Mouse (Mus musculus): ENCODE measurements around the gene Col25a1.

The Col25a1 gene

DNA sequence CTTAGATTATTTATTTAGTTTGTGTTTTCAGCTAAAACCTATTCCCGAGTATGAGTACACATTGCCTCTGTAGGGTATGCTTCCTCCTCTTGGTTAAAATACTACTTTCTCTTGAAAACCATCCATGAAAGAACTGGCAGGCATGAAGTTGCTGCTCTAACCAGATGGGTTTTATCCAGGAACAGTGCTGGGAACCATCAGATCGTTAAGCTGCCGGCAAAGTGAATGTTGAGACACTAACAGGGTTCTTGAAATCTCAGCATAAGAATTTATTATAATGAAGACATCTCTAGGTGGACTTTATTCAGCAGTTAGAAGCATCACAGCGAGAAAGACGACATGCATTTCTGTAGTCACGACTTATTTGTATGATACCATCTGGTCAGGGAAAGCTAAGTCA, 181.9 kb downstream of the Col25a1 start:
- no peak for DNase-seq (ENCODE audit: low spot score)

DNA sequence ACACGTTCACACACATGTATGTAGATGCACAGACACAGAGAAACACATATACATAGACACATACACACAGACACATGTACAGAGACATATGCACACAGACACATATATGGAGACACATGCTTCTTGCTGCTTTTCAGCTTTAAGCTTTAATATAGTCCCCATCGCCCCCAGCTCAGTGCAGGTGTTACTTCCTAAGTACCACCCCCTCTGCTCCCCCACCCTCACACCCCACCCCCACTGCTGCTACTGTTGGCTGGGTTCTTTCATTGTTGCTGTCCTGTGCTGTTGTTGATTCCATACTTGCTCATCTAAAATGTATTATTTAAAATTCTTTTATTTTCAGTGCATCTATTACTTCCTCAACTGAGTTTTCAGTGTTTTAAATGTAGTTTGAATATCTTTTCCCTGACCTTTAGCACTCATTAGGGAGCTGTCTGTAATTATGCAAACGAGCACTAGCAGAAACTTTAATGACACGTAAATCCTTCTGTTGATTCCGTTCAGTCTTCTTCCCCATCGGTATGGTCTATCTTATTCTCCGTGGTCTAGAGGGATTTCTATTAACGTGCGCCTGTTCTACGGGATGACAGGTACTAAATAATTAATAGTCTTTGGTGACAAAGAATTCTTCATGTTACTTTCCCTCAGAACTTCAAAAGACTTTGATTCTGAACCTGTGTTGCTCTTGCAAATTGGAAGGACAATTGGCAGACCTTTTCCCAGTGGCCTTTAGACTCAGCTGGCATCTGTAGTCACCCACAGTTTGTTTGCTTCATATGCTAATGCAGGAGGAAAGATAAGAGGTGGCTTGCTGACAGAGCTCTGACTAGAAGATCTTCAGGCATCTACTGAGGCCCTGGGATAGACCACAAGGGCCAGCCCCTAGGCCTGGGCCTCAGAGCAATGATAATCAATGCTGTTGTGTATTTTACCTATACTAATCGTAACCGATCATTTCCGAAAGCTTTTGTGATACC, 196.0 kb downstream of the Col25a1 start:
- DNase-seq (ENCODE audit: low spot score): no peak

- no peak for DNase-seq (ENCODE audit: low spot score)
Measured at GRCm38 (mm10) chr3:130328909-130329308, 197.6 kb downstream of the Col25a1 start.

GRCm38 (mm10) chr3:130329833-130330555, 198.7 kb downstream of the Col25a1 start:
- no peak for DNase-seq (ENCODE audit: low spot score)

GRCm38 (mm10) chr3:130330556-130330950, 199.3 kb downstream of the Col25a1 start:
- no peak for DNase-seq (ENCODE audit: low spot score)

DNA sequence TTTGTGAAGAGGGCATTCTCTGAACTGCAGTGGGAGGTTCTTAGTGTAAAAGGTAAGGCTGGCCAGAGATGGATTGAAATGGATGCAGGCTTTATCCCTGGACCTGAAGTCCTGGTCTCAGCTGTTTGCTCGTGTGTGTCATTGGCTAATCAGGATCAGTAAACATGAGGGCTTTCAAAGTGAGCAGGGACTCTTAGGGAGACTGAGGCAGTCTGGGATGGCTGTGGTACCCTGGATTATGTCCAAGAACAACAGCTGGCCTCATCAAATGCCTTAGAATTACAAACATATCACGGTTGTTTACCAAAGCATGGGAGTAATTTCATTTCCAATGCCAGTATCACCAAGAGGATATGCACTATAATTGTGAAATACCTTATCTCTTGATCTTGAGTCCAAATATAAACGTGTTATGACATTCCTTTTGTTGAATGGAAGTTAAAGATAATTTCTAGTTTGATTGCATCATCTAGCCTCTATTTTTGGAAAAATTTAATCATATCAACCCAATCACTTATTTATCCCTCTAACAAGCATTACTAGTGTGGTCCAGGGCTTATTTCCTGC, 201.1 kb downstream of the Col25a1 start:
- no peak for DNase-seq (ENCODE audit: low spot score)

GRCm38 (mm10) chr3:130337857-130338256, 206.6 kb downstream of the Col25a1 start:
- DNase-seq (ENCODE audit: low spot score): no peak

DNA sequence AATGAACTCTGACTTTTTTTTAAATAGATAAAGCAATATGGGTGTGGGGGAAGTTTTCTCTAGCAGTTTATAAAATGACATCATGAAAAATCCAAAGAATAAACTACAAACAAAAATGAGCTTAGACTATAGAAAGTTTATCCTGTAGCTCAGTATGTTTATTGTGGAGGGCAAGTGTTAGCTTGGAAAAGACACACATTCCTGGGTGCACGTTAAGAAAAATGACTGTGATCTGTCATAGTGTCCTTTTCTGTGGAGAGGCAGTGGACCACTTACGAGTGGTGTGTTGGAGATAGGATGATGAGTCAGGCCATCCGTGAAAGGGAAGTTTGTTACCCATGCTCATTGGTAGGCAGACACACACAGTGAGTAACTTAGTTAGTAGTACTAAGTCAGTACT, 207.1 kb downstream of the Col25a1 start:
- DNase-seq (ENCODE audit: low spot score): no peak

DNA sequence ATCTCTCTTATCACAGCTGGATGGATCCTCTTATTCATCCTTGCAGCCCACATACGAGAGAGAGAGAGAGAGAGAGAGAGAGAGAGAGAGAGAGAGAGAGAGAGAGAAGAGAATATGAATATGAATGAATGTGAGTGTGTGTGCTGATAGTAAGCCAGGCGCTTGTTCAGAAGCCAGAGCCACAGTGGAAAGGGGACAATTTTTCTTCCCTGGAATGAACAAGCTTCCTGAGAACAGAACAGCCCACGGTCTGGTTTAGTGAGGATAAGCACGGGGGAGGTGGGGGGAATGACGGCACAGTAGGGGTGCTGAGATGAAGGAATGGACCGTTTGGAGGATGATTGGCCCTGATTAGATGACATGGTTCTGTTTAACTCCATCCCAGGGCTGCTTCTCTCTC, 218.9 kb downstream of the Col25a1 start:
- no peak for DNase-seq (ENCODE audit: low spot score)

DNA sequence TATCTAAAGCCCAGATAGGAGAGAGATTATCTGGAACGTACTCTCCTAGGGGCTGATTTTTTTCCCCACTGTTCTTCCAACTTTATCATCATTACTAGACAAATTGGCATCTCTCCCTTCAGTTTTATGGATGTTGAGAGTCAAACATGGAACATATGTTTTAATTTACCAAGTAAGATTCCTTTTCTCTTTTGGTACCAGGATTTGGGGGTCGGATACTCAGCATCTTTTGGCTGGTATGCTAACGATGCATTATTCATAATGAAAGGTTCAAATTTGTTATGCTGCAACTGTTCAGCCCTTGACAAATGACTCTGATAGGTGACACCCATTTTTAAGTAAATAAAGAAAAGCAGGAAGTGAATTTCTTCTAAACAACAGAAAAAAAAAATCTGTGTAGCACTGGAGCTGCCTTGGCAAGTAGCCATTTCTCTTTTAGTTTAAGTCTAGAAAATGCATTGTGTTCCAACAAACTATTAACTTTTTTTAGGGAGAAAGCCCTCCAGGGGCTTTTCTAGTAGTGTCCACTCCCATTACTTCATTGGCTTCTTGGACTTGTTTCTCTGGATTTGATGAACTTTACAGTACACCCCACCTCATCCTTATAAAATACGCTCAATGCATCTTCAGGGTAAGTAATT, 223.2 kb downstream of the Col25a1 start:
- no peak for DNase-seq (ENCODE audit: low spot score)

DNA sequence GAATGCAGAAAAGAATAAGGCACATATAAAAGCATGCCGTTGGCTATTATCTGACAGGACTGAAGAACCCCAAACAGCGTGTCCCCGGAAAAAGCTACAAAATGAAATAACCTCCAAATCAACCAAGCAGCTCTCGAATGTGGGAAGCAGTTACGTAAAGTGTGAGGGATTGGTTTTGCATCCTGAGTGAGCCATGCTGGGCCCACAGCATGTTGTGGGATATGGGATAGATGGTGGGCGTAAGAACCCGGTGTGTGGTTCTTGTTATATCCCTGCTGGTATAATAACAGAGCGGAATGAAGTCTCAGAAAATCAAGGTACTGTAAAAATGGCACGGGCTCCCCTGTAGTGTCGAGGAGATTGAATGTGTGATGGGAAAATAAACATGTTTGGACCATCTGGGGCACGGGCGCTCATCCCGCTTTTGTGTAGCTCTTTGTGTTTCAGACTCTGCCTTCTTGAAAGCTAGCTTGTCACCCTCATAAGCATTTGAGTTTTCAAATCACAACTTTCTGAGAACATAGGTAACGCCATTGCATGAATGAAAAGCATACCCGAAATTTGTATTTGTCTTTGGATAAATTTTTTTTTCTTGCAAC, 225.4 kb downstream of the Col25a1 start:
- no peak for DNase-seq (ENCODE audit: low spot score)

DNA sequence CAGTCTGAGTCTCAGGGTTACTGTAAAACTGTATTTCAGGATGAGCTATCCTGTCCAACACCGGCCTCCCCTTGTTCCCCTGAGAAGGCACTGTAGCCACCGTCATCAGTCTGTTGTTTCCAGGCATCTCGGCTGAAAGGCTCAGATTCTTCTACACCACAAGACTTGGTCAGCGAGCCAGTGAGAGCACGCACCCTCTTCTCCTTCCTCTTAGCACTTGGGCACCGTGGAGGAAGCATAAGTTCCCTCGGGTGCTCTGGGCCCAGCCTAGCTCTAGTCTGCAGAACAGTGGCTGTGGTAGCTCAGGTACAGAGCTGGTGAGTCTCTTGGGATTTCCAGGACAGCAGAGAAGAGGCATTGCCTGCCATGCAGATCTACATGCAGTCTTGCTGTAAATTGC, 229.5 kb downstream of the Col25a1 start:
- DNase-seq (ENCODE audit: low spot score): no peak

DNA sequence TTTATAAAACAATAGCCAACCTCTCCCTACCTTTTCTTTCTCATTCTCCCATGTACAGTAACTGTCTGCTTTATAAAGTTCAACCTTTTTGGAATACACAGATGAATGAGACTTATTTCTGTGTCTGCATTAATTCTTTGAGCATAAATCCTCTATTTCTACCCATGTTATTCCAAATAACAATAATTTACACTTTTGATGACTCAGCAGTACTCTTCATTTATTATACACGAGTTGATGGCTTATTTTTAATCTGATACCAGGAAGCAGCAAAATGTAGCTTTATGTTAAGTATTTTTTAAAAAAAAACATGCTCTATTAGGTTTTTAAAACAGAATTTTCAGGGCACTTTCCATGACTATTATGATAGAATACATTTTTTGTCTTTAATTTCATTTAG, 230.6 kb downstream of the Col25a1 start:
- DNase-seq (ENCODE audit: low spot score): no peak

DNA sequence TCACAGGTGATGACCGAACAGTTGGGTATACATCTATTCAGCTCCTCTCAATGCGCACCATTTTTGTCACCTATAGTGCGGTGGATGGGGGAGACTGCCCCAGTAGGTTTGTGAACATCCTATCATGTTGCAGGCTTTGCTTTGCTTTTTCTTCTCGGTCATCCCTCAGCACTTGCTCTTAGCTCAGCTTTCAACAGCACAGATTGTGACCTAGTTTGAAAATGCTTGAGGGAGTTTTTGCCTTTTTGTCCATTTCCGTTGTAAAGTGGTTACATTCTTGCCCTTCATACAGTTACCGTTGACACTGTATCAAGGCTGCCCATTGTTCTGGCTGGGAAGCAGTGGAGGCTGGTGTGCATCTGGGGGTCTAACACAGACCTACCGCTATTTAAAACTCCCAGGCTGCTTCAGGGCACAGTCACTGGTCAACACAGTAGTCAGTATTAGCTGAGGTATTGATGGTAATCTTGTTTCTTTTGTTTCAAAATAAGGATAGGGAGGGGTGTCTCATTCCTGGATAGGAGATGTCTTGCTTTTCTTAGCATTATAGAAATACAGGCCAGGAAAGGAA, 231.6 kb downstream of the Col25a1 start:
- DNase-seq (ENCODE audit: low spot score): no peak

GRCm38 (mm10) chr3:130366917-130367610, 235.8 kb downstream of the Col25a1 start:
- no peak for DNase-seq (ENCODE audit: low spot score)

DNA sequence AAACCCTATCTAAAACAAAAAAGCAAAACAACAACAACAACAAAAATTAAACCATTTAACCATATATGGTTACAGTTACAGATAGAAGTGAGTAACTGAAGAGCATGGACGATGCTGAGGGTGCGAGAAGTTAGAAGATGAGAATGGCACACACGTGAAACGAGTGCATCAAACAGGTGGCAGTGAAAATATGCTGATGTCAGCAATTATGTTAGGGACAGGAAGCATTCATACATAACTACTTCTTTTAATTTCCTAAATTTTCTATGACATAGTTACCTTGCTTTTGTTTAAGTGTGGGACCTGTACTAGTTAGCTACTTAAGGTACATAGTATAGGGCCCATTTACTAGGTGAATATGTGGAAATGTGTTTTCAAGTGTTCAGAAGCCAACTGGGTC, 237.1 kb downstream of the Col25a1 start:
- no peak for DNase-seq (ENCODE audit: low spot score)

DNA sequence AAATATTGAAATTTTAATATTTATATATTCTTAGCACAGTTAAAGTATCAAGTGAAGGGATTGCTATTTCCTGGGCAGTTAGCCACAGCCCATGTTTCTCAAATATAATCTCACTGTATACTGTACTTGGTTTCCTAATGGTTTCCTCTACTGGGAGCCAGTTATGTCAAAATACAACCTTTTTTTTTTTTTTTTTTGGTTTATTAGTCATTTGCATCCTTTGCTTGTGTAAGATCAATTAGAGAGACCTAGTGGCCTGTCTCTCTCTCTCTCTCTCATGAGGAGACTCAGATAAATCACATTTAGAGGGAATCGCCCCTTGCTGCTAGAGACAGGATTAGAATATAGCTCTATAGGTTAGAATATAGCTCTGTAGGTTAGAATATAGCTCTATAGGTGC, 237.8 kb downstream of the Col25a1 start:
- DNase-seq (ENCODE audit: low spot score): no peak

- DNase-seq (ENCODE audit: low spot score): no peak
Measured at GRCm38 (mm10) chr3:130370167-130370566, 238.9 kb downstream of the Col25a1 start.

DNA sequence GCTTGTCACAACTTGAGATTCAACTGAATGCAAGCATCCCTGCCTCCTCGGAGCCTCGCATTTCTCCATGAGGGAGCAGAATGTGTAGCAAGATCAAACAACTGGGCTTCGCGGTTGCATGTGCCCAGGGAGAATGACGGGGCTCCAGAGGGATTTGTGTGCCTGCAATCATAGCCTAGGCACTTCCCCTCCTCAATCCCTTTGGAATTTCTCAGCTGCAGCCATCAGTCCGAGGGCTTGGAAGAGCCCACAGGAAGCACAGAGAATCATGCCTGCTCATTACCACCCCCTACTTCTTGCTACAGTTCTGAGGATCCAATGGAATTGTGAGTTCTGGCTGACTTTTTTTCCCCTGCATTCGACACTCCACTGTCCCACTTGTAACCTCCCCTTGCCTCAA, 241.8 kb downstream of the Col25a1 start:
- no peak for DNase-seq (ENCODE audit: low spot score)

- DNase-seq (ENCODE audit: low spot score): no peak
Measured at GRCm38 (mm10) chr3:130374620-130375341, 243.5 kb downstream of the Col25a1 start.

All from urinary bladder, postnatal 10 days (tissue).